Mouse (Mus musculus): ENCODE measurements at regions not wholly inside any gene's neighbourhood (a gene's known extent, or its start where the extent isn't known, plus 50 kb on each side); places are given as distances from the start of the nearest gene placed in this dataset.
"Not testable (repeated sequence)": the region's sequence is repeated elsewhere in the genome, so short reads cannot be mapped to it uniquely, and the experiment has no call there.

DNA sequence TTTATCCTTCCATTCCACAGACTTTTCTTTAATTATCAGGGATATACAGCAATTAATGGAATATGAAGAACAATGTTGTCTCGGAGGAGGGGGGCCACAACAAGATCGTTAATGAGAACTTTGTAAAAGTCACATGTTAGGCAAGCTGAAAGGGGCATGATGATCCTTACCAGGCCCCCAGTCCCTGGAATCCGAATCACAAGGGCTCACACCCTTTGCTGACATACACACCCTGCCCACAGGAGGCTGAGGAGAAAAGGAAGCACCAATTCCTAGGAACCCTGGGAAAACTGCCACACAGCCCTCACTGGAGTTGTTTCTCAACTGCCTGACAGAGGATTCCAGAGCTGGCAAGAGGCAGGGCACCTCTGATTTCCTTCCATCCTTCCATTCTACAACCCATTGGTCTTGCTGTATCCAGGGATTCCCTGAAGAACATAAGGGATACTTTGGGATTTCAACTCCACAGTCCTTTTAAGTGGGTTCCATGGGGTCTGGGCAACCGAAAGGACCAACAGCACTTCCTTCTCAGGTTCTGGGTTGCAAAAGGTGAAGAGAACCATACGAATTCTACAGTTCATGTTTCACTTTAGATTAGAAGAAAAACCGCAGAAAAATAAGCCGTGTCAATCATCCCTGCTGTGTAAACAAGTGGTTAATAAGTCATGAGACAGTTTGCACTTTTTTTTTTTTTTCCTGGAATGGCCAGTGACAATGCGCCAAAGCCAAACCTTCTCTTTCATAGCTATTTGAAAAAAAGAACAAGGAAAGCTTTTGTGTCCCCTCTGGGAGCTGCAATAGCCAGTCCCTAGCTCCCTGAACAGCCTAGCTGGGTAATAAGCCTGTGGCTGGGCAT, 112.2 kb downstream of the Apob start:
- ATAC-seq (no peak), DNase-seq (ENCODE audit: low spot score) (no peak)
- Histone ChIP-seq H3K36me3 (ENCODE audit: insufficient read depth, low read length) (no peaks in the 10 kb centered on the region), H3K9me3 (ENCODE audit: low read length) (no peaks in the 10 kb centered on the region), H3K9ac (replicated peaks; ENCODE audit: low read length) (no peak overlapping the region), H3K4me3 (ENCODE audit: low read length) (no peak overlapping the region), H3K4me1 (ENCODE audit: insufficient read depth, low read length) (0 out of 2 replicates have a peak, but pooled peaks cover 2% of the 10 kb centered on the region), H3K27ac (no peak overlapping the region), H3K27me3 (ENCODE audit: insufficient read depth, low read length) (no peaks in the 10 kb centered on the region), H3K4me2 (ENCODE audit: low read depth, low read length) (no peak overlapping the region)
- TF ChIP-seq CTCF (IDR thresholded peaks at IDR 0.05; ENCODE audit: low read depth): no peak
- WGBS: 68% methylated on average over 8 of the region's 8 CpGs

DNA sequence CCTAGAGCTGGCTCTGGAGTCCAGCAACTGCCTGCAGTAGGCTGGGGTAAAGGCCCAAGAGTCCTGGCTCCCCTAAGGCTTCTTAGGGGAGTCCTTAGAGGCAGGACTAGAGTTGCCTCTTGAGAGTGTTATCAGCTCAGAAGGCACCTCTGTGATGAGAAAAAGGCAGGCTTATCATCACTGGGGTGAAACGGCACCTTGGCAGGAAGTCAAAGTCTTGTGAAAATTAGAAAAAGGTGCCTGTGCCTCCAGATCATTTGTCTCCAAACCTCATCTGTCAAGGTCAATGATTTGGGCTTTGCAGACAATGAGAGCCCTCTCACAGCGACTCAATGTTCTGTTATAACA, 112.8 kb downstream of the Apob start:
- H3K4me2 ChIP-seq (ENCODE audit: low read depth, low read length): no peak overlapping the region
- DNase-seq (ENCODE audit: low spot score): no peak
- 62% methylated on average over 2 of the region's 2 CpGs for WGBS
- no peak overlapping the region for H3K9ac ChIP-seq (replicated peaks; ENCODE audit: low read length)
- ATAC-seq: no peak
- no peak overlapping the region for H3K4me3 ChIP-seq (ENCODE audit: low read length)
- H3K27ac ChIP-seq: no peak overlapping the region
- H3K27me3 ChIP-seq (ENCODE audit: insufficient read depth, low read length): no peaks in the 10 kb centered on the region
- H3K4me1 ChIP-seq (ENCODE audit: insufficient read depth, low read length): 0 out of 2 replicates have a peak, but pooled peaks cover 2% of the 10 kb centered on the region
- H3K9me3 ChIP-seq (ENCODE audit: low read length): no peaks in the 10 kb centered on the region
- TF ChIP-seq CTCF (IDR thresholded peaks at IDR 0.05; ENCODE audit: low read depth): no peak
- no peaks in the 10 kb centered on the region for H3K36me3 ChIP-seq (ENCODE audit: insufficient read depth, low read length)

DNA sequence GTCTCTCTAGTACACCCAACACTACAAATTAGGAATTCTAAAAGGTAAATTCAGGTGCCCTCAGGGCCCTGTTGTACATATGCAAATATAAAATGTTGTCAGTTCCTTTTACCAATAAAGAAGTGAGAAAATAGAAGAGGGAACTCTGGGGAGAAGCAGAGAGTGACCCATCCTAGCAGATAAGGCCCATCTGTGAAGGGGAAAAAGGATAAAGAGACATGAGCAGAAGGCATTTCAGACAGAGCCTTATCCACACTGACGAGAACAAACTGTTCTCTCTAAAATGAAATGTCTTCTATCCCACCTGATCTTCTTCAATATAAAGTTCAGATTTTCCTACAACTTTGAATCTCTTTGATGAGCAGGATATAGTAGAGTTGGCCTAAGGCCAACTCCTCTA, 114.5 kb upstream of the Ldah start:
- no peak overlapping the region for H3K9ac ChIP-seq (replicated peaks; ENCODE audit: low read length)
- H3K27ac ChIP-seq: no peak overlapping the region
- H3K4me3 ChIP-seq (ENCODE audit: low read length): no peak overlapping the region
- H3K36me3 ChIP-seq (ENCODE audit: insufficient read depth, low read length): no peaks in the 10 kb centered on the region
- WGBS: 93% methylated on average over 1 of the region's 1 CpGs
- 0 out of 2 replicates have a peak, but pooled peaks cover 2% of the 10 kb centered on the region for H3K4me1 ChIP-seq (ENCODE audit: insufficient read depth, low read length)
- no peaks in the 10 kb centered on the region for H3K27me3 ChIP-seq (ENCODE audit: insufficient read depth, low read length)
- no peak for ATAC-seq
- H3K9me3 ChIP-seq (ENCODE audit: low read length): no peaks in the 10 kb centered on the region
- DNase-seq (ENCODE audit: low spot score): no peak
- H3K4me2 ChIP-seq (ENCODE audit: low read depth, low read length): no peak overlapping the region
- no peak for TF ChIP-seq CTCF (IDR thresholded peaks at IDR 0.05; ENCODE audit: low read depth)

DNA sequence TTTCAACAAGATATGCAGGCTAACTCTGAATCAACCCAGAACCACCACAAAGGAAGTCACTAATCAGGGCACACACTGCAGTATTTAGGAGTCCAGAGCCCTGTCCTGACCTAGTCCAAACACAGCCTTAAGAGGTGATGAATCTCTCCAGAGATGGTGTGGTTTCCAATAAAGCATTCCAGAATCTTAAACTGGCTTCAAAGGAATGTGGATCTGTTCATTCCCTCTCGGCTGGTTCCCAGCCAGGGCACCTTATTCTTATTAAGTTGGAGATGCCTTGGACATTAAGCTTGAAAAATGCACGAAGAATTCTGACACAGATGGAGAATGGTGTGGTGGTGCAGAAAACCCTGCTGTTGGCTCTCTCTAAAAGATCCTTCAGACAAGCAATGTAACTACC, 112.0 kb upstream of the Ldah start:
- WGBS: 64% methylated on average over 2 of the region's 2 CpGs
- H3K9ac ChIP-seq (replicated peaks; ENCODE audit: low read length): no peak overlapping the region
- DNase-seq (ENCODE audit: low spot score) (no peak), ATAC-seq (no peak)
- no peaks in the 10 kb centered on the region for H3K4me1 ChIP-seq (ENCODE audit: insufficient read depth, low read length)
- H3K4me2 ChIP-seq (ENCODE audit: low read depth, low read length): no peak overlapping the region
- no peak overlapping the region for H3K27ac ChIP-seq
- H3K9me3 ChIP-seq (ENCODE audit: low read length): no peaks in the 10 kb centered on the region
- H3K27me3 ChIP-seq (ENCODE audit: insufficient read depth, low read length): no peaks in the 10 kb centered on the region
- TF ChIP-seq CTCF (IDR thresholded peaks at IDR 0.05; ENCODE audit: low read depth): no peak
- H3K4me3 ChIP-seq (ENCODE audit: low read length): no peak overlapping the region
- H3K36me3 ChIP-seq (ENCODE audit: insufficient read depth, low read length): no peaks in the 10 kb centered on the region

DNA sequence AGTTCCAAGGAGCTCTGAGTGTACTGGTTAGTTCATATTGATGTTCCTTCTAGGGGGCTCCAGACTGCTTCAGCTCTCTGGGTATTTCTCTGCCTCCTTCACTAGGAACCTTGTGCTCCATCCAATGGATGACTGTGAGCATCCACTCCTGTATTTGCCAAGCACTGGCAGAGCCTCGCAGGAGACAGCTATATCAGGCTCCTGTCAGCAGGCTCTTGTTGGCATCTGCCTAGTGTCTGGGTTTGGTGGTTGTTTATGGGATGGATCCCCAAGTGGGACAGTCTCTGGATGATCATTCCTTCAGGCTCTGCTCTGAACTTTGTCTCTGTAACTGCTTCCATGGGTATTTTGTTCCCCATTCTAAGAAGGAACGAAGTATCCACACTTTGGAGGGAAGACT, 109.5 kb upstream of the Ldah start:
- H3K4me1 ChIP-seq (ENCODE audit: insufficient read depth, low read length); ATAC-seq; H3K27me3 ChIP-seq (ENCODE audit: insufficient read depth, low read length); H3K36me3 ChIP-seq (ENCODE audit: insufficient read depth, low read length); DNase-seq (ENCODE audit: low spot score); H3K9ac ChIP-seq (replicated peaks; ENCODE audit: low read length); H3K4me3 ChIP-seq (ENCODE audit: low read length); H3K9me3 ChIP-seq (ENCODE audit: low read length); H3K27ac ChIP-seq; H3K4me2 ChIP-seq (ENCODE audit: low read depth, low read length): not testable (repeated sequence)
- WGBS: 86% methylated on average over 2 of the region's 2 CpGs

DNA sequence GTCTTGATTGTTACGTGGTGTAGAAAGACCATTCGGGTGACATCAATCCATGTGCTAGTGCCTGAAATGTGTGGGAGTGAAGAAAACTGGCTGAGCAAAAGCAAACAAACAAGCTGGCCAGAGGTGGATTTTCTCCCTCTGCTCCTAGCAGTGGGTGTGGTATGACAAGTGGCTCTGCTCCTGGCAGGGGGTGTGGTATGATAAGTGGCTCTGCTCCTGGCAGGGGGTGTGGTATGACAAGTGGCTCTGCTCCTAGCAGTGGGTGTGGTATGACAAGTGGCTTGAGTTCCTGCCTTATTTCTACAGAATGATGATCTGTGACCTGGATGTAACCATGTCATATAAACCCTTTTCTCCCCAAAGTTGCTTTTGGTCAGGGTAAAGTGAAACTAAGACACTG, 108.8 kb upstream of the Ldah start:
- no peaks in the 10 kb centered on the region for H3K27me3 ChIP-seq (ENCODE audit: insufficient read depth, low read length)
- 81% methylated on average over 2 of the region's 2 CpGs for WGBS
- no peak for TF ChIP-seq CTCF (IDR thresholded peaks at IDR 0.05; ENCODE audit: low read depth)
- no peak overlapping the region for H3K4me3 ChIP-seq (ENCODE audit: low read length)
- H3K9me3 ChIP-seq (ENCODE audit: low read length): no peaks in the 10 kb centered on the region
- no peak for DNase-seq (ENCODE audit: low spot score)
- H3K27ac ChIP-seq: no peak overlapping the region
- H3K9ac ChIP-seq (replicated peaks; ENCODE audit: low read length): no peak overlapping the region
- no peak for ATAC-seq
- H3K36me3 ChIP-seq (ENCODE audit: insufficient read depth, low read length): no peaks in the 10 kb centered on the region
- H3K4me1 ChIP-seq (ENCODE audit: insufficient read depth, low read length): no peaks in the 10 kb centered on the region
- no peak overlapping the region for H3K4me2 ChIP-seq (ENCODE audit: low read depth, low read length)

DNA sequence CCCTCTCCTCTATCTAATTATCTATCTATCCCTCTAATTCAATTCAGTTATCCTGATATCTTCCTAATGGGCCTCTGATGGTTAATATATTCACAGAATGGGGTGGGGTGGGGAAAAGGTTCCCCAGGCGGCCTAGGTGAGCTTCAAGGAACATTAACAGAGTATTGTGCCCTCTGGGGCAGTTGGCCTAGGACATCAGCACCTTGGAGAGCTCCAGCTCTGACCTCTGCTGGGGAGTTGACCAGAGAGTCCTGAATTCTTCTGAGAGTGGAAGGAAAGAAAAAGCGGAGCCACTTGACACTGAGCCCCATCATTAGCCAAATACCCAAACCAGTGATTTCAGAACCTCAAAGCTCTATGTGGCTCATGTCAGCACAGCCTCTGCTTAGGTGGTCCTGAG, 108.1 kb upstream of the Ldah start:
- Histone ChIP-seq H3K4me1 (ENCODE audit: insufficient read depth, low read length) (no peaks in the 10 kb centered on the region), H3K27me3 (ENCODE audit: insufficient read depth, low read length) (no peaks in the 10 kb centered on the region), H3K4me3 (ENCODE audit: low read length) (no peak overlapping the region), H3K9me3 (ENCODE audit: low read length) (no peaks in the 10 kb centered on the region), H3K4me2 (ENCODE audit: low read depth, low read length) (no peak overlapping the region), H3K9ac (replicated peaks; ENCODE audit: low read length) (no peak overlapping the region), H3K27ac (no peak overlapping the region), H3K36me3 (ENCODE audit: insufficient read depth, low read length) (no peaks in the 10 kb centered on the region)
- TF ChIP-seq CTCF (IDR thresholded peaks at IDR 0.05; ENCODE audit: low read depth): no peak
- ATAC-seq (no peak), DNase-seq (ENCODE audit: low spot score) (no peak)
- 44% methylated on average over 2 of the region's 2 CpGs for WGBS

All from hindbrain, postnatal 0 days (tissue).